Mouse (Mus musculus): ENCODE measurements around the gene Kif26b.

Kif26b gene

DNA sequence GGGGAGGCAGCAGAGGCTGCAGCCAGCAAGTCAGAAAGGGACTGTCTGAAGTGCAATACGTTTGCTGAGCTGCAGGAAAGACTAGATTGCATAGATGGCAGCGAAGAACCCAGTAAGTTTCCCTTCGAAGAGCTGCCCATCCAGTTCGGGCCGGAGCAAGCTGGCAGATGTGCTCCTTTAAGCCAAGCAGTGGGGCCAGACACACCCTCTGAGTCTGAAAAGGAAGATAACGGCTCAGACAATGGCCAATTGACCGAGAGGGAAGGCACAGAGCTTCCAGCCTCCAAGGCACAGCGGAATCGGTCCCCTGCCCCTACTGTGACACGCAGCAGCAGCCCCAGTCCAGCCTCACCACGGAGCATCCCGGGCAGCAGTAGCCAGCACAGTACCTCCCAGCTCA, 386.1 kb downstream of the Kif26b start:
- no peak for DNase-seq (ENCODE audit: low spot score)

DNA sequence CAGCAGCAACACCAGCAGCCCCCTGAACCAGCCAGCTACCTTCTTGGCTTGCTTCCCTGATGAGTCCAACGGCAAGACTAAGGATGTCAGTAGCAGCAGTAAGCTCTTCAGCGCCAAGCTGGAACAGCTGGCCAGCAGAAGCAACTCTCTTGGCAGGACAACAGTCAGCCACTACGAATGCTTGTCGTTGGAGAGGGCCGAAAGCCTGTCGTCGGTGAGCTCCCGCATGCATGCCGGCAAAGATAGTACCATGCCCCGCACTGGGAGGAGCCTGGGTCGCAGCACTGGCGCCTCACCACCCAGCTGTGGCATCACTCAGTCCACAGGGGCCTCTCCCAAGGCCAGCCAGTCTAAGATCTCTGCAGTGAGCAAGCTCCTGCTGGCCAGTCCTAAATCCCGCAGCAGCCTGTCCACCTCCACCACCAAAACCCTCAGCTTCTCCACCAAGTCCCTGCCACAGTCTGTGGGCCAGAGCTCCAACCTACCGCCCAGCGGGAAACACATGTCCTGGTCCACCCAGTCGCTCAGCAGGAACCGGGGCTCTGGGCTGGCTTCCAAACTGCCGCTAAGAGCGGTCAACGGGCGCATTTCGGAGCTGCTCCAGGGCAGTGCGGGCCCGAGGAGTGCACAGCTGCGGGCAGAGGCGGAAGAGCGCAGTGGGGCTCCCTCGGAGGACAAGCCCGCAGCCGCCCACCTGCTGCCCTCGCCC, 388.4 kb downstream of the Kif26b start:
- DNase-seq (ENCODE audit: low spot score) = no peak

DNA sequence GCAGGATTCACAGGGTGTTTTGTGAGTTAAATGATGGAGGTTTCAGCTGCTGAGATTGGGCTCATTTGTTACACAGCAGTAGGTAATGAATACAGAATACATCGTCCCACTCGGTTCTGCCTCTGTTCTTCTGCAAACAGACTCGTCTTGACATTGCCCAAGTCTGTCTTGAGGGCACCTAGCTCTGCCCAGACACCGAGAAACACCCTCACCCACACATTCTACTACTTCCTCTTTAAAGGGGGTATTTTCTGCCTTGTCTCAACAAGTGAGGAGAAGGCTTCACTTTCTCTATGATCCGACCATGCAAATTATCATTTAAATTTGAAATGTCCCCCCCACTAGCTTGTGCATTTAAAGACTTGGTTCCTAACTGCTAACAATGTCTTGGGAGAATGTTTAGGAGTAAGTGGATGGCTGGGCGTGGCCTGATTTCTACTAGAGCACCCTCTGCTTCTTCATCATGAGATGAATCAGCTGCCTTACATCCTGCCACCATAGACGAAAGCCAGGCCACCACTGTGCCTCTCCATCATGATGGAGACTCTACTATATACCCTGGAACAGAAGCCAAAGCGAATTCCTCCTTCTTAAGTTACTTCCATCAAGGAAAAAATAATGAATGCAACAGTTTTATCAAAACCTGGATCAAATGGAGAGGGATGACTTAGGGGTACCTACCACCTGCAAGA, 395.7 kb downstream of the Kif26b start:
- no peak for DNase-seq (ENCODE audit: low spot score)

DNA sequence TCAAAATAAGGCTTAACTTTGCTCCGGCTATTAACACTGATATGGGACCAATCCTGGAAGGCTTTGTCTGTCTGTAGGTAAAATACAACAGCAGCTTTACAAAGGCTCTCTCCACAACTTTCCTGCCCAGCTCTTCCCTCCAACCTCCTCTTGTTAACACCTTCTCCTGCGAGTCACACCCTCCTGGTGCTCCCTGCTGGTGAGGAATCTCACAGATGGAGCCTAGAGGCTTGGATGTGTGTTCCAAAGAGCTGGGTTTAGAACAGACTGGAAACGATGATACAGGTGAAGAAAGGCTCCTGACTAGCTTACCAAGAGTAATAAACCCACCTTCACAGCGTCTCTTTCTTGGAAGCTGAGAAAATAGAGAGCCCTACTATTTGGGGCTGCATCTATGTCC, 400.6 kb downstream of the Kif26b start:
- DNase-seq (ENCODE audit: low spot score) = no peak

DNA sequence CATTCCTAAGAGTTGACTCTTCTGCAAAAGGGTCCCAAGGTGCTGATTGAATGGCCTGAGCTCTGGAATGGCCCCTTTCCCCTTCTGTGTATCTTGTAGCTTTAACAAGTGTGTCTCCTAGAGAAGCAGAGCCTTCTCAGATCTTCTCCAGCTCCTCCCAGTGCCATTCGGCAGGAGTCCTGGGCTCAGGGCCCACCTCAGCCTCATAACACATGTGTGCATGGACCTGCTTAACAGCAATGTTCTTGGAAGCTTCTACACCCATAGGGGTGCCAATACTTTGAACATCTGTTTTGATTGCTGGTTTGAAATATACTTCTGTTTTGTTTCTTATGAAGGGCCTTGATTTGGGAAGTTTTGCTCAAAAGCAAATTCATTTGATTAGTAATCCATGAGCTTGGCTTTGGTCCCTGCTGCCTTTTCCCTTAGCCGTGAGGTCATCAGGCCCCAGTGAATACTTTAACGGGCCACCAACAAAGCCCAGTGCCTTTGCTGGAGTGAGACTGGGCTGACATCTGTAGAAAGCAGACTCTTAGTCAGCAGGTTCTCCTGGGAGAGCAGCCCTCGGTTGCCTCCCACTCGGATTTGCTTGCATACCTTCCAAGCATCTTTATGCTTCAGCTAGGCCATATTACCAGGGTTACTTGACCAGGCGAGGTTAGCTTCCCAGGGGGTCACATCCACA, 405.2 kb downstream of the Kif26b start:
- no peak for DNase-seq (ENCODE audit: low spot score)

DNA sequence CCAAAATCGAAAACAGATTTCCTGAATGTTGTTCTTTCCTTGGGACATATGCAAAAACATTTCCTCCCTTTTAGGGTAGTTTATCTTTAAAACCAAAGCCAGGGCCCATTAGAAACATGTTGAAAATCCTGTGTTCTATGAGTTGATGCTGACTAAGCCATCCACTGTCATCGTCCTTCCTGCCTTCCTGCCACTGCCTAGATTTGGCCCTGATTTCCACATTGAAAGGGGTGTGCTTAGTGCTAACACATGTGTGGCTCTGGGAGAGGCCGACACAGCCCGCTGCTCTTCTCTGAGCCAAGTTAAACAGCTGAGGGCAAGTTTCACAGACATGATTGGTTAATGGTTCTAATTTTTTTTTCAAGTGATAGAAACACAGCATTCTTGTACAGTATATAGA, 407.5 kb downstream of the Kif26b start:
- no peak for DNase-seq (ENCODE audit: low spot score)

DNA sequence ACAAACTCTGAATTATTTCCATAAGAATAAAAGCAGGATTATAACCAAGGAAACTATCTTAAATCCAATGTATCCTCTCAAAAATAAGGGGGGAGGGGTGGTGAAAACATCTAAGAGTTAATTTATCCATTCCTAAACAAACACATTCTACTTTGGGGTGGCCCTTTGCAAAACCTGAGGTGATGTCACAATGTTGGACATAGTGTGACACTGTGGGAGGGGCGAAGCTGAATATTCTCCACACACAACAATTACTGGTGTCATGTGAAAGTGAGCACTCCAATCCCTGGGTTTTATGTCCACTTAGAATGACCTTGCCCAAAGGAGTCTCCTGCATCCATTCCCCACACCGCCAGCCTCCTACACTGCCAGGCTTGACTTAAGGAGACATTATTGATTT, 408.1 kb downstream of the Kif26b start:
- DNase-seq (ENCODE audit: low spot score) = no peak

DNA sequence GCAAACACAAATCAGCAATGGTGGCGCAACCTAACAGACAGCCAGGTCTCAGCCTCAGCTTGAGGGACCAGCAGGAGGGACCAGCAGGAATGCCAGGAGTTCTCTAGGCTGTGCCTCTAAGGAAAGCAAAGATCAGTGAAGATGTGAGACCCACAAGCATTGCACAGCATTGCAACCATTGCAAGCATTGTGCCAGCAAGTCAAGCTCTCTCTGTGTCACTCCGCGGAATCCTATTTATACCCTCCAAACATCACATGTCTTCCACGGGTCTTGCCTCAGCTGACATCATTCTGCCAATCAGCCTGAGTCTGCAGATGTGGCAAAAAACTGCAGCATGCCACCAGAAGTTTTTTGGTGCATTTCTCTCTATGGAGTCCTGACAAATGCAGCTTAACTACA, 411.4 kb downstream of the Kif26b start:
- DNase-seq (ENCODE audit: low spot score) = no peak

DNA sequence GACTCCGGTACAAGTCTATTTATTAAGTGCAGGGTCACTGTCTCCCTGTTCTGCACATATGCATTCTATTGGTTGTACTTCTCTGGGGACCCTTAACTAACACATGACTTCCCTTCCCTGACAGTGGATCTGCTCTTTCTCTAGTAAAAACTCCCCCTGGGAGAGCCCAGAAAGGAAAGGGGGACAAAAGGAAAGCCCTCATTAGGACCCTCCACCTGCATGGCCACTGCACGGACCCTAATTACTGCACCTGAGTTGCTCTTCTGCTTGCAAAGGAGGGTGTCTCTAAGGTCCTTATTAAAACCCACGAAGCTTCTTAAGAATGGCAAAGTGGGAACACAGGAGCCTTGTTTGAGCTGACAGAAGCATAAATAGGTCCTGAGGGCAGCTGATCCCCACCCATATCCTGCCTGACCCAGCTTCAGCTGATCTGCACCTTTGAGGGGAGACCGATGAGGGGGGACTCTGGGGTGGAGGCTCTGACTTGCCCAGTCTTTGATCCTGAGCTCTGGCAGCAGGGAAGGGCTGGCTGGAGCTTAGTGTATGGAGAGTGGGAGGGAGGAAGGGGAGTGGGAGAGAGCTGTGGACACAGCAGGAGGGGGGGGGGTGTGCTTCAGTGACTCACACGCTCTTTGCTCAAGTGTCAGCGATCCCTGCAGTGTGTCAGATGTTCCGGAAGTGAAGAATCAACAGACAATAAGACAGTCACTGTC, 413.5 kb downstream of the Kif26b start:
- DNase-seq (ENCODE audit: low spot score) = no peak

DNA sequence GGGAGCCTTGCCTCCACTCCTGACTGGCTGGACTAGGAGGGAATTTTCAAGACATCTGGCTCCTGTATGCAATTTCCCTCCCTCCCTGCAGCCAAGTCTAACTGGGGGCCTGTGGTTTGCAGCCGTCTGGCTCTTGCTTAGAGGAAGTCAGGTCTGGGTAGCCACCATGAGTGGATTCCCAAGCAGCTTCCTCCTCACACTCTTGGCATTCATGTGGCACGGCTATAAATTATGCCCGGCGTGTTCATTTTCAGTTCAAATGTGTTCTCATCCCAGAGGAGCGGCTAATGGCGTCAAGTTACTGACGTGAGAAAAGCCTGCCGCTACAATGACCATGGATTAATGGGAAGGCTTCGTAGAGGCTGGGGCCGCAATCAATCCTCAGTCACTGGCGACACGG, 424.0 kb downstream of the Kif26b start:
- no peak for DNase-seq (ENCODE audit: low spot score)

DNA sequence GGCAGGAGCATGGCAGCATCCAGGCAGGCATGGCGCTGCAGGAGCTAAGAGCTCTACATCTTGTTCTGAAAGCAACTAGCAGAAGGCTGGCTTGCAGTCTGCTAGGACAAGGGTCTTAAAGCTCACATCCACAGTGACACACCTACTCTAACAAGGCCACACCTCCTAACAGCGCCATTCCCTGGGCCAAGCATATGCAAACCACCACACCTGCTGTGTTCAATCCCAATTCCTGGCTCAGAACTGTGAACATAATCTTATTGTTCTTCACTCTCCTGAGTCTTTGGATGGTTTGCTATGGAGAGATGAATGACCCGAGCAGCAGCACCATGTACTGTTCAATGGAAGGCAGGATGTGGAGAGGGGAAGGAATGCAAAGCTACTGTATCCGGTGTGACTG, 429.7 kb downstream of the Kif26b start:
- no peak for DNase-seq (ENCODE audit: low spot score)

DNA sequence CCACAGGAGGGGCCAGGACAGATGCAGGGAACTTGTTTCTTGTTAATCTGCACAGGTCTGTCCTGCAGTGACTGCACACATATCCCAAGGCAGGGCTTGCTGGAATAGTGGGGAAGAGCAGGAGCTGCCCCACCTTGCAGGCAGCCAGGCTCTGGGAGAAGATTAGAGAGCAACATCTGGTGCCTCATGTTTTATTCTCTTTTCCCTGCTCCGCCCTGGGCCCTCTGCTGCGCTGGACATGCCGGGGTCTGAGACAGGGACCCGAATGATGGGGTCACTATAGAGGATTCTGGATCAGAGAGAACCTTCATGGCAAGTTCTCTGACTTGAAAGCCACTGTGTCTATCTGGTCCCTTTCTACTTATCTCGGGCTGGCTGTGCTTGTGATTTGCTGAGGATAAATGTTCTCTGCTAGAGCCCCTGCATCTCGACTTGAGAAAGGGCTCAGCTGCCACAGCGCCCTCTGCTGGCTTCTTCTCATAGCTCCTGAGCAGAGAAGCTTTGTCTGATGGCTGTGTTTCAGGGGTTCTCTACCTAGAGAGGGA, 431.2 kb downstream of the Kif26b start:
- peak; percentile 91 for DNase-seq (ENCODE audit: low spot score)

DNA sequence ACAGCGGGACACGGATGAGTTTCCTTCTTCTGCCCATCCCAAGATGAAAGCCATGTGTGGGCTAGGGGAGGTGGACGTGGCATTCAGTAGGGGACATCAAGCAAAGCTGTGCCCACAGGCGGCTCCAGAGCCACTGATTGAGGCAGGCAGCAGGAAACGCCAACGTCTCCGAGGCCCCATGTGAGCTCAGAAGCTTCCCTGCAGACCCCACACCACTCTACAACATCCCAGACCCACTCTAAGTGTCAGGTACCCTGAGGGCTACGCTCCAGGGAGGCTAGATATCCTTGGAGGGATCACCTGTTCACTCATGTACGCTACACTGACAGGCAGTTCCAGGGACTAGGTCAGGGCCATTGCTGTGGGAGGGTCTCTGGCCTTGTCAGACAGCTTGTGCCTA, 432.7 kb downstream of the Kif26b start:
- no peak for DNase-seq (ENCODE audit: low spot score)

DNA sequence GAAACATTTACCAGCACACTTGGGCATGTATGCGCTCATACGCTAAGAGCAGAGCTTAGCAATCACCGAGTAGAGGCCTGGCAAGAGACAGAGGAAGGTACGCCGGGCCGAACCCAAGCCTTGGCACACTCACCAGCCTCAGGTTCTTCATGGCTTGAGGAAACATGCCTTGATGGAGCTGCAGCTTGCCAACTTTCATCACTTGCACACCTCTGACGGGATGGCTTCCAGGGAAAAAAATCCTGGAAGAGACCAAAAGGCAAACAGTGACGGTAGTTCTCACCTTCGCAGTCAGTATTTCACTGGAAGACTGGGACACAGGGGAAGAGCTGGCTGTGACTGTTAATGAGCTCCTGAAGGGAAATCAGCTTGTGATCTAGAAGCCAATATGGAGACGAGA, 443.1 kb downstream of the Kif26b start:
- DNase-seq (ENCODE audit: low spot score) = no peak

DNA sequence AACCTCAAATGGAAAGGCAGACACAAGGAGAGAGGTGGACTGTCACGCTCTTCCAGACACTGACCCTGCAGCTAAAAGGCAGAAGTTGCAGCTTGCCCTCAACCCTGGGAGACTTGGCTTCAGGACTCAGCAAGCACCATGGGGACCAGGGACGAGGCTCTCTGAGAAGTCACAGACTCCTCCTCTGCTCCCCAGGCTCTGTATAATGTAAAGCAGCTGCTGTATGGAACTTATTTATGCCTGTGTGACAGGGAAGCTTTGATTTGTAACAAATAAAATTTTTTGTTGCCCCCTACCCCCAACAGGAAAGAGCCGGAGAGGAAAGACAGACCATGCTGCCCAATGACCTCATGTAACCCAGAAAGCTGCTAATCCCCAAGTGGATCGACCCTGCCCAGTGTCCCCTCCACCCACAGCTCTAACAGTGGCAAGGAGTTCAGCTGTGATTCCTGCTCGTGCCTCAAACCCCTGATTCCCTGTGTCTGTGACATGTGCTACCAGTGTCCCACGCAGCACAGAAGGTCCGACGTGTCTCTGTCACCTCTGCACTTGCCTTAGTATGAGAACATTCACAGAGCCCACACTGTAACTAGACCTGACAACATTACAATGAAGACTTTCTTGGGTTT, 449.8 kb downstream of the Kif26b start:
- DNase-seq (ENCODE audit: low spot score) = no peak

DNA sequence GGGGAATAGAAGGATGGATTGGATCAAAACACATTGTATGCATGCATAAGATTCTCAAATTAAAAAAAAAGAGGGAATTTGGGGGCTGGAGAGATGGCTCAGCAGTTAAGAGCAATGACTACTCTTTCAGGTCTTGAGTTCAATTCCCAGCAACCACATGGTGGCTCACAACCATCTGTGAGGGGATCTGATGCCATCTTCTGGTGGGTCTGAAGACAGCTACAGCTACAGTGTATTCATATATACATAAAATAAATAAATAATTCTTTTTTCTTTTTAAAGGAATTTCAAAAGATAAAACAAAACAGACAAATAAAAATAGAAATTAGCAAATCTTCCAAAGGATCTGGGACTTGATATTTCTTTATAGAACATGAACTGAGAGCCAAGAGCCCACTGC, 451.3 kb downstream of the Kif26b start:
- DNase-seq (ENCODE audit: low spot score) = no peak

DNA sequence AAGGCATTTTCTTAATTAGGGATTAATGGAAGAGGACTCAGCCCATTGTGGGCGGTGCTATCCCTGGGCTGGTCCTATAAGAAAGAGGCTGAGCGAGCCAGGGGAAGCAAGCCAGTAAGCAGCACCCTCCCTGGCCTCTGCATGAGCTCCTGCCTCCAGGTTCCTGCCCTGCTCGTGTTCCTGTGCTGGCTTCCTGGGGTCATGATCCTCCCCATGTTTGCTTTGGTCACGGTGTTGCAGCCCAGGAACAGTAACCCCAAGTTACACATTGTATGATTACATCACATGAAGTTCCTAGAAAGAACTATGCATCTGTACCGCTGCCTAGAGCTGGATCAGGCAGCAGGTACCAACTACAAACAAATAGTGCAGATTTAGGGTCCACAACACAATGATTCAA, 452.7 kb downstream of the Kif26b start:
- DNase-seq (ENCODE audit: low spot score) = no peak

DNA sequence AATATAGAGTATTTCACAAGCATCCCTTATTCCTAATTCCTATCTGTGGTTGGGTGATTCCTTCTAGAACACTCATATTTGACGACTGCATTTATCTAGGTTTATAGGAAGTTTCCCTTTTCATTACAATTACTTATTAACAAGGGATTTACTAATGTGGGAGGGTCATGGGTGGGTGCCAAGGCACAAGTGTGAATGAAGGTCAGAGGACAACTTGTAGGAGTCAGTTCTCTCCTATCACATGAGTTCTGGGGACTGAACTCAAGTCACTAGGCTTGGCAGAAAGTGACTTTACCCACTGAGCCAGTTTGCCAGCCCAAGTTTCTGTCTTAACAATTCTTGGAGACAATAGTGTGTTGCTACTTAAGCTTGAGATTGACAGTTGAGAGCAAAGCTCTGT, 459.3 kb downstream of the Kif26b start:
- DNase-seq (ENCODE audit: low spot score) = no peak

Measured in testis, postnatal 10 days (tissue).